Mouse (Mus musculus): ENCODE measurements around the gene Map7d3.

GRCm38 (mm10) chrX:56791268-56791667 lies 30.9 kb downstream of the Map7d3 start:
- no peak for TF ChIP-seq GATA1 (IDR thresholded peaks at IDR 0.05; ENCODE audit: low read length)
- TF ChIP-seq TAL1 (IDR thresholded peaks at IDR 0.05; ENCODE audit: low read length) = no peak

Measured in erythroblast, embryonic 14.5 days (primary cell).